Mouse (Mus musculus): ENCODE measurements around the gene Hist3h2ba. TPM values are rescaled to one million over a fixed set of nuclear protein-coding genes. Genes with fewer than 3 reads are reported as not detected.

Gene Hist3h2ba
- polyA plus RNA-seq, 1 experiment from 2014 or later = 250 TPM

GRCm38 (mm10) chr11:58989166-58989565, 40.4 kb downstream of the Hist3h2ba start:
- Histone ChIP-seq H3K27ac (ENCODE audit: low read depth, low read length) (no peak overlapping the region), H3K36me3 (ENCODE audit: control insufficient read depth, insufficient read depth, low read length) (peaks cover 28% of the 10 kb centered on the region), H3K4me2 (ENCODE audit: low read length) (no peak overlapping the region), H3K9ac (ENCODE audit: low read depth, low read length) (no peak overlapping the region), H3K9me3 (ENCODE audit: control insufficient read depth, low read length) (no peaks in the 10 kb centered on the region), H3K4me3 (ENCODE audit: low read length) (no peak overlapping the region), H3K27me3 (replicated peaks; ENCODE audit: control insufficient read depth, insufficient read depth, low read length) (no peaks in the 10 kb centered on the region), H3K4me1 (ENCODE audit: control insufficient read depth, insufficient read depth, low read depth, low read length) (no peaks in the 10 kb centered on the region)
- no peak for ATAC-seq
- WGBS = 94% methylated on average over 4 of the region's 4 CpGs

DNA sequence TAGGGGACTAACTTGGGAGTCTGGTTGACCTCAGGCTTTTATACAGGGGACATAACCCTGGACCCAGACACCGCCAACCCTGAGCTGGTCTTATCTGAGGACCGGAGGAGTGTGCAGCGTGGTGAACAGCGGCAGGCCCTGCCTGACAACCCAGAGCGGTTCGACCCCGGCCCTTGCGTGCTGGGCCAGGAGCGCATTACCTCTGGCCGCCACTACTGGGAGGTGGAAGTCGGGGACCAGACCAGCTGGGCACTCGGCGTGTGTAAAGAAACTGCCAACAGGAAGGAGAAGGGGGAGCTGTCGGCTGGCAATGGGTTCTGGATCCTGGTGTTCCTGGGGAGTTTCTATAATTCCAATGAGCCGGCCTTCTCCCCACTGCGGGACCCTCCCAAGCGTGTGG, 41.4 kb downstream of the Hist3h2ba start:
- H3K4me2 ChIP-seq (ENCODE audit: low read length) = no peak overlapping the region
- no peaks in the 10 kb centered on the region for H3K4me1 ChIP-seq (ENCODE audit: control insufficient read depth, insufficient read depth, low read depth, low read length)
- H3K9me3 ChIP-seq (ENCODE audit: control insufficient read depth, low read length) = no peaks in the 10 kb centered on the region
- H3K4me3 ChIP-seq (ENCODE audit: low read length) = no peak overlapping the region
- no peak overlapping the region for H3K27ac ChIP-seq (ENCODE audit: low read depth, low read length)
- H3K36me3 ChIP-seq (ENCODE audit: control insufficient read depth, insufficient read depth, low read length) = peaks cover 25% of the 10 kb centered on the region
- no peaks in the 10 kb centered on the region for H3K27me3 ChIP-seq (replicated peaks; ENCODE audit: control insufficient read depth, insufficient read depth, low read length)
- ATAC-seq = no peak
- H3K9ac ChIP-seq (ENCODE audit: low read depth, low read length) = no peak overlapping the region
- 92% methylated on average over 17 of the region's 17 CpGs for WGBS

DNA sequence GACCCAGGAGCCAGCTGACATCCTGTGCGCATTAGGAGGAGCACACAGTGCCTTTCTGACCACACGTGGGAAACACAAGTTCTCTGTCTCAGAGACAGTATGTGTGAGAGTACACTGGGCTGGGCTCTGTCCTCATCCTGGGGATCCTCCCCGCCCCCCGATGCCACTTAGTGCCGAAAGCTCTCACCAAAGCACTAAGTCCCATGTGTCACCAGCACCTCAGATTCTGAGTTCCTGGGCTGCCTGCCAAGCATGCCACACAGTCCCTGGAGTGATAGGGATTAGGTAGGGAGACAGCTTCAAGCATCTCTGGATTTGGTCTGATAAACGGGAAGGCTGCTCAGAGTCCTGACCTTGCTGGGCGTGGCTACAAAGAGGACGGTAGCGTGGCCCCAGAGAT, 42.1 kb downstream of the Hist3h2ba start:
- no peak for ATAC-seq
- no peak overlapping the region for H3K27ac ChIP-seq (ENCODE audit: low read depth, low read length)
- H3K4me2 ChIP-seq (ENCODE audit: low read length) = no peak overlapping the region
- no peaks in the 10 kb centered on the region for H3K4me1 ChIP-seq (ENCODE audit: control insufficient read depth, insufficient read depth, low read depth, low read length)
- H3K9ac ChIP-seq (ENCODE audit: low read depth, low read length) = no peak overlapping the region
- H3K4me3 ChIP-seq (ENCODE audit: low read length) = no peak overlapping the region
- no peaks in the 10 kb centered on the region for H3K27me3 ChIP-seq (replicated peaks; ENCODE audit: control insufficient read depth, insufficient read depth, low read length)
- WGBS = 88% methylated on average over 9 of the region's 9 CpGs
- peaks cover 18% of the 10 kb centered on the region for H3K36me3 ChIP-seq (ENCODE audit: control insufficient read depth, insufficient read depth, low read length)
- H3K9me3 ChIP-seq (ENCODE audit: control insufficient read depth, low read length) = no peaks in the 10 kb centered on the region

DNA sequence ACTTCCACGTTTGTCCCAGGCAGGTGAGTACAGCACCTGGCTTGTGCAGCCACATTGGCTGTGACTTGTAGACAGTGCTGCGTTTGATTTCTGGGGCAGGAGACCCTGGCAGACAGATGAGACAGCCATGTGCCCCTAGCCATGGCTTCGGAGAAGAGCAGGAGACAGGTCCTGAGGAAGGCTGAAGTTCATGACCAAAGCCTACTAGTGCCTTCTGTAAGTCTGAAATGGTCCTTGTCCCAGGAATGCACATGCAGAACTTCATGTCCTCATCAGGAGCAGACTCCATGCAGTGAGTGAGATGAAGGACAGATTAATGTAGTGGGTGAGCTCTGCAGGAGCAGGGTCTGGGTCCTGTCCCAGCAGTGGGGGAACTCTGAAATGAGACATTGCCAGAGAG, 43.2 kb downstream of the Hist3h2ba start:
- Histone ChIP-seq H3K4me3 (ENCODE audit: low read length) (no peak overlapping the region), H3K9ac (ENCODE audit: low read depth, low read length) (no peak overlapping the region), H3K9me3 (ENCODE audit: control insufficient read depth, low read length) (no peaks in the 10 kb centered on the region), H3K27me3 (replicated peaks; ENCODE audit: control insufficient read depth, insufficient read depth, low read length) (no peaks in the 10 kb centered on the region), H3K27ac (ENCODE audit: low read depth, low read length) (no peak overlapping the region), H3K36me3 (ENCODE audit: control insufficient read depth, insufficient read depth, low read length) (peaks cover 12% of the 10 kb centered on the region), H3K4me1 (ENCODE audit: control insufficient read depth, insufficient read depth, low read depth, low read length) (no peaks in the 10 kb centered on the region), H3K4me2 (ENCODE audit: low read length) (no peak overlapping the region)
- no peak for ATAC-seq
- WGBS = 84% methylated on average over 3 of the region's 3 CpGs

DNA sequence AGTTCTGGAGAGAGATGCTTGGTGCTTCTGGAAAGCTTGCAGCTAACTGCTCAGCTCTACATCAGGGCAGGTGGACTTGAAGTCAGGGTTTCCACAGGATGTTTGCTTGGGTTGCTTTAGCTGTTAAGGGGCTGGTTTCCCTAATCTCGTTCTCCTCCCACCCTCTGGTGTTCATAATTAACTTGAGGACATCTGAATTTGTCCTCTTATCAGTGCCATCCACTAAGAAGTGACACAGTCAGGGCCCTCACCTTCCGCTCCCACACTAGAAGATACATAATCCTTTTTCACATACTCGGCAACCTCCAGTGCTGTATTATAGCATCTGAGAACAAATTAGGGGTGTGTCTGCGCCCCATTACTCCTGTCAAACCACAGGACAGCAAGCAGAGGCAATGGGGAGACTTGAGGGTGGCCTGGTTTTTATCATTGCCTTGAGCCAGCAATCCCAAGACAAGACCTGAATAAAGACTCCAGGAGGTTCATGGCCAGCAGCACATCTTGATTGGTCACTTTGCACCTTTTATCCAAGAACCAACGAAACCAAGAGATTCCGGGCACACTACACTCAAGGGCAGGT, 44.5 kb downstream of the Hist3h2ba start:
- 90% methylated on average over 6 of the region's 6 CpGs for WGBS
- Histone ChIP-seq H3K9me3 (ENCODE audit: control insufficient read depth, low read length) (no peaks in the 10 kb centered on the region), H3K36me3 (ENCODE audit: control insufficient read depth, insufficient read depth, low read length) (peaks cover 12% of the 10 kb centered on the region), H3K9ac (ENCODE audit: low read depth, low read length) (no peak overlapping the region), H3K4me3 (ENCODE audit: low read length) (no peak overlapping the region), H3K4me2 (ENCODE audit: low read length) (no peak overlapping the region), H3K27ac (ENCODE audit: low read depth, low read length) (no peak overlapping the region), H3K27me3 (replicated peaks; ENCODE audit: control insufficient read depth, insufficient read depth, low read length) (no peaks in the 10 kb centered on the region), H3K4me1 (ENCODE audit: control insufficient read depth, insufficient read depth, low read depth, low read length) (no peaks in the 10 kb centered on the region)
- no peak for ATAC-seq

DNA sequence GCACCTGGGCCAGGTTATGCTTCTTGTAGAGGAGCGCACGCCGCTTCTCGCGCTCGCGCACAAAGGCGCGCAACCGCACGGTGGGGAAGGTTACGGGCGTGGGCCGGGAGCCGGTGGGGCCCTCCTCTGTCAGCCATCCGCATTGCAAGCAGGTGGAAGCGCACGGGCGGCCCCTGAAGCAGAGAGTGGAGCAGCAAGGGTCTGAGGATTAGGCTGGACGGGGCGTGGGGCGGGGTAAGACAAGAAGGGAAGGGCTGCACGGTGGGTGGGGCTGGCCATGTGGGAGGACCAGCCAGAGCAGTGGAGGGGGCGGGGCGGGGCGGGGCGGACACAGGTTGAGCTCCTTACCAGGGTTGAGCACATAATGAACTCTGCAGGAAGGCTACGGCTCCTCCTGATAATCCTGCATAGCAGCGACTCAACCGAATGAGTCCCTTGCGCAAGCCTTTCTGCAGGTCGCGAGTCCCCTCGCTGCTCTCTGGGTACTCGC, 45.7 kb downstream of the Hist3h2ba start:
- Histone ChIP-seq H3K9ac (ENCODE audit: low read depth, low read length) (peak overlapping the region; percentile 58), H3K9me3 (ENCODE audit: control insufficient read depth, low read length) (no peaks in the 10 kb centered on the region), H3K4me3 (ENCODE audit: low read length) (peak overlapping the region; percentile 40), H3K27ac (ENCODE audit: low read depth, low read length) (no peak overlapping the region), H3K36me3 (ENCODE audit: control insufficient read depth, insufficient read depth, low read length) (peaks cover 4% of the 10 kb centered on the region), H3K27me3 (replicated peaks; ENCODE audit: control insufficient read depth, insufficient read depth, low read length) (no peaks in the 10 kb centered on the region), H3K4me2 (ENCODE audit: low read length) (peak overlapping the region; percentile 65), H3K4me1 (ENCODE audit: control insufficient read depth, insufficient read depth, low read depth, low read length) (no peaks in the 10 kb centered on the region)
- ATAC-seq = peak; percentile 79
- WGBS = 2% methylated on average over 35 of the region's 35 CpGs

DNA sequence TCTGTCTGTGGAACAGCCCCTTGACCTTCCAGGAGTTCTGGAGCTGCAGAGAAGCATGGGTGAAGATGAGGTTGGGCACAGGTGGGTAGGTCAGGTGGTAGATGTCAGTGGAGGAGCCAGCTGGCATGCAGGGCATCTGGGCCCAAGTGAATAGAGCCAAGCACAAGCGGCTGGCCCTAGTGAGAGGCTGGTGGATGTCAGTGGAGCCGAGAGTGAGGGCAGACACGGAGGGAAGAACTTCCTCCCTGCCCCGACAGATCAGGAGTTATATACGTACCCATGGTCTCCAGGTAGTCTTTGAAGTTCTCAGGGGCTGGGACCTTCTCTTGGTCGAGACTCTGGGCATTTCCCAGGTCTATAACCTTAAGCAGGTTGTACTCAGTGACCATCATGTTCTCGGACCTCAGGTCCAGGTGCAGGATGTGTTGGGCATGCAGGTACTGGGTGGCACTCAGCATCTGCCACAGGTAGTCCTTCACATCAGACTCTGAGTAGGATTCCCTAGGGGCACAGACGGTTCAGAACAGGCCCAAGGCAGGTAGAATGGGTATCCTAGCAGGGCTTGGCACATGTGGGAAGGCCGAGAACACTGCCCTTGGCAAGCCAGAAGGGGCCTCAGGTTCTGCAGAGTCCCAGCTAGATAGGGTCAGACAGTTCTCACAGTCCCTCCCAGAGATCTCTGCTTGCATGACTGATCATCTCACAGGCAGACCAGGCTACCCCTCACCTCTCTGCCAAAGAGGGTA, 46.5 kb downstream of the Hist3h2ba start:
- no peak overlapping the region for H3K4me3 ChIP-seq (ENCODE audit: low read length)
- no peak overlapping the region; the same call in 1 of the 2 replicates for H3K9ac ChIP-seq (ENCODE audit: low read depth, low read length)
- no peak overlapping the region for H3K27ac ChIP-seq (ENCODE audit: low read depth, low read length)
- H3K4me2 ChIP-seq (ENCODE audit: low read length) = peak overlapping the region; percentile 65
- H3K9me3 ChIP-seq (ENCODE audit: control insufficient read depth, low read length) = no peaks in the 10 kb centered on the region
- WGBS = 71% methylated on average over 7 of the region's 9 CpGs
- no peaks in the 10 kb centered on the region for H3K27me3 ChIP-seq (replicated peaks; ENCODE audit: control insufficient read depth, insufficient read depth, low read length)
- H3K4me1 ChIP-seq (ENCODE audit: control insufficient read depth, insufficient read depth, low read depth, low read length) = no peaks in the 10 kb centered on the region
- ATAC-seq = no peak
- H3K36me3 ChIP-seq (ENCODE audit: control insufficient read depth, insufficient read depth, low read length) = no peaks in the 10 kb centered on the region

DNA sequence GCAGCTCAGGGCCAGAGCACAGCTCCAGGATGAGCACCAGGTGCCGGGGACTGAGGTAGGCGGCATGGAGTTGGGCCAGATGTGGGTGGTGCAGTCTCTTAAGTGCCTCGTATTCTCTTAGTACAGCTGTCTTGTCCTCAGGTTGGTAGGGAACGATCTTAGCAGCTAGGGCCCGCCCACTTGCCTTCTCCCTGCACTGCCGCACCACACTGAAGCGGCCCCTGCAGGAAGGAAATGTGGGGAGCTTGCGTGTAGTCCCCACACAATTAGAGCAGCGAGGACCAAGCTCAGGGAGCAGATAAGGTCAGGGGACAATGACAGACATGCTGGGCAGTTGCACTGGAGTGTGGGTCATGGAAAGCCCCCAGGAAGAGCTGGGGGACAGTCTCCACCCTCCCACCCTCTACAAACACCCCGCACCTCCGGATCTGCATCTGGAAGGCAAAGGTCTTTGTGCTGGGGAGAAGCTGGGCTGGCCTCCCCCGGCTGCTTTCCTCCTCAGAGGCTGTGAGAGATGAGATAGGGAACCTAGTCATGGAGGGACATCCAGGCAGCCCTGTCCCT, 47.2 kb downstream of the Hist3h2ba start:
- 44% methylated on average over 12 of the region's 12 CpGs for WGBS
- H3K4me2 ChIP-seq (ENCODE audit: low read length) = no peak overlapping the region
- H3K27ac ChIP-seq (ENCODE audit: low read depth, low read length) = no peak overlapping the region
- no peak overlapping the region for H3K4me3 ChIP-seq (ENCODE audit: low read length)
- no peaks in the 10 kb centered on the region for H3K36me3 ChIP-seq (ENCODE audit: control insufficient read depth, insufficient read depth, low read length)
- H3K27me3 ChIP-seq (replicated peaks; ENCODE audit: control insufficient read depth, insufficient read depth, low read length) = no peaks in the 10 kb centered on the region
- no peak overlapping the region for H3K9ac ChIP-seq (ENCODE audit: low read depth, low read length)
- no peak for ATAC-seq
- no peaks in the 10 kb centered on the region for H3K9me3 ChIP-seq (ENCODE audit: control insufficient read depth, low read length)
- H3K4me1 ChIP-seq (ENCODE audit: control insufficient read depth, insufficient read depth, low read depth, low read length) = no peaks in the 10 kb centered on the region

DNA sequence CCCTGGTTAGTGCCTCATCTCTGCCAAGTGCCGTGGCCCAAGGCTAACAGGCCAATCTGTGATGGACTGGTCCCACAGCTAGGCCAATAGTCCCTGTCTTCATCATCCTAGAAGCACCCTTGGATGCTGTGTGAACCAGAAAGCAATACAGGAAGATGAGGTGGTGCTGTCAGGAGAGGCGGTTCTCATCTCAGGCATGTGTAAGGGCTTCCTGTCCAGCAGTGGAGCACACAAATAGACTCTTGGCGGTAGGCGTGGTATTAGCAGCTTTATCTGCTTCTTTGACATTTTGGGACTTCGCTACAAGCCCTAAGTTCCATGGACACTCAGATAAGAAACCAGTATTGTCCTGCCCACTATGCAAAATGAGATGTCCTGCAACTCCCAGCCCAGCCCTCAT, 48.8 kb downstream of the Hist3h2ba start:
- Histone ChIP-seq H3K27ac (ENCODE audit: low read depth, low read length) (no peak overlapping the region), H3K4me2 (ENCODE audit: low read length) (no peak overlapping the region), H3K9me3 (ENCODE audit: control insufficient read depth, low read length) (no peaks in the 10 kb centered on the region), H3K4me1 (ENCODE audit: control insufficient read depth, insufficient read depth, low read depth, low read length) (no peaks in the 10 kb centered on the region), H3K36me3 (ENCODE audit: control insufficient read depth, insufficient read depth, low read length) (no peaks in the 10 kb centered on the region), H3K9ac (ENCODE audit: low read depth, low read length) (no peak overlapping the region), H3K4me3 (ENCODE audit: low read length) (no peak overlapping the region), H3K27me3 (replicated peaks; ENCODE audit: control insufficient read depth, insufficient read depth, low read length) (no peaks in the 10 kb centered on the region)
- WGBS = 85% methylated on average over 5 of the region's 5 CpGs
- ATAC-seq = no peak
